Mouse (Mus musculus) heart, adult 11 months (tissue): ENCODE measurements around the gene Spats2l.

Experiments used
- DNase-seq: peaks from one replicate; pipeline ENCODE4 v3.0.0; 2022

Spats2l gene

GRCm38 (mm10) chr1:57774001-57774667, at the start of gene Spats2l:
Gene Spats2l, plus strand, starts transcription at chr1:57774162.
- DNase-seq, result peak; percentile 80

- peak; percentile 30 for DNase-seq
These were observed 48.7 kb upstream of the Spats2l start for GRCm38 (mm10) chr1:57725268-57725667.

DNA sequence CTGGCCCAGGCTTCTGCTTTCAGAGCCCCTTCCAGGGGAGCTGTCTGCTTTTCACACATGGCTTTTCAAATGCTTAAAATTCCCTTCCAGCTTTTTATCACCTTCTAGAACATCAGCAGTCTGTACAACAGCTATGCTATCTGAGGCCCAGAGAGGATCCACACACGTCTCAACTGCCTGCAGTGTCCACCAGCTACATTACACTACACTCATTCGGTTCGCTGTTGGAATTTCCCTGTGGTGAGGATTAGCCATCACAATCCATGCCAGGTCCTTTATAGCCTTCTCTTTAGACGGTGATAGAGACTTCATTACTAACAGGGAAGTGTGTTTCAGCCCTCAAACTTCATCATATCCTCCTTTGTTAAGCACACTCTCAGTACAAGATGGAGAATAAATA, 38.1 kb upstream of the Spats2l start:
- DNase-seq, result peak; percentile 70

DNA sequence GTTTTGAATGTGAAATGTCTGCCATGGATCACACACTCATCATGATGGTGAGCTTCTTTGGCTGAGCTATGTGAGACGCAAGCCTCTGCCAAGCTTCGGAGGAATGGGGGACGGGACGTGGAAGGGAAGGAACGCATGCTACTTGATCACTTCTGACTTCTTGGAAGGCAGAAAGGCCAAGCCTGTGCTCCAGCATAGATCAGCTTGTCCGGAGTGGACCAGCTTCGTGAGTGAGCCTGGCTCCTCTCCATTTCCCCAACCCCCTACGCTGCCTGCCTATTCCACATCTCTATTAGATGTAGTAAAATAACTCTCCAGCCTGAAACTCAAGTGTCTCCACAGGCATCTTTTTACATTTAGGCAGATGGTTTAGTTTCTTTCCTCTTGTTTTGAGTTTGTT, 32.2 kb upstream of the Spats2l start:
- peak; percentile 65 for DNase-seq

GRCm38 (mm10) chr1:57742266-57742665, 31.7 kb upstream of the Spats2l start:
- peak; percentile 52 for DNase-seq

DNA sequence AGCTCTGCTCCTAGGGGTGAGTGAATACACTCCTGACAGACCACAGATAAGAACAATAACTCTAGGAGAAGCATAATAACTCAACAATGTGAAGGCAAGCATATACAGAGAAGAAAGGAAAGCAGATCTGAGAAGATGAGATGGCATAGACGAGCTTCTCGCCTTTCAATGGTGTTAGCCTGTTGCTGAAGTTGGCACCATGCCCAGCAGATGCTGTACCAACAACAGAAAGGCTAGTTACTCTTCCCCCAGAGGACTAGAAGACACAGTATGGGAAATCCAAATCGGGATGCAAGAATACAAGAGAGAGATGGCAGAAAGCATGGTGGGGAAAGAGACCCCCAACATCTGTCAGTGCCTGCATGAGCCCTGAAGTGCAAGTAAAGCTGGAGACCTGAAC, 22.2 kb upstream of the Spats2l start:
- peak; percentile 27 for DNase-seq

GRCm38 (mm10) chr1:57766396-57766795, 7.6 kb upstream of the Spats2l start:
- no peak for DNase-seq

- DNase-seq, result peak; percentile 6
These were observed 636 bp upstream of the Spats2l start for GRCm38 (mm10) chr1:57773326-57773725.

DNA sequence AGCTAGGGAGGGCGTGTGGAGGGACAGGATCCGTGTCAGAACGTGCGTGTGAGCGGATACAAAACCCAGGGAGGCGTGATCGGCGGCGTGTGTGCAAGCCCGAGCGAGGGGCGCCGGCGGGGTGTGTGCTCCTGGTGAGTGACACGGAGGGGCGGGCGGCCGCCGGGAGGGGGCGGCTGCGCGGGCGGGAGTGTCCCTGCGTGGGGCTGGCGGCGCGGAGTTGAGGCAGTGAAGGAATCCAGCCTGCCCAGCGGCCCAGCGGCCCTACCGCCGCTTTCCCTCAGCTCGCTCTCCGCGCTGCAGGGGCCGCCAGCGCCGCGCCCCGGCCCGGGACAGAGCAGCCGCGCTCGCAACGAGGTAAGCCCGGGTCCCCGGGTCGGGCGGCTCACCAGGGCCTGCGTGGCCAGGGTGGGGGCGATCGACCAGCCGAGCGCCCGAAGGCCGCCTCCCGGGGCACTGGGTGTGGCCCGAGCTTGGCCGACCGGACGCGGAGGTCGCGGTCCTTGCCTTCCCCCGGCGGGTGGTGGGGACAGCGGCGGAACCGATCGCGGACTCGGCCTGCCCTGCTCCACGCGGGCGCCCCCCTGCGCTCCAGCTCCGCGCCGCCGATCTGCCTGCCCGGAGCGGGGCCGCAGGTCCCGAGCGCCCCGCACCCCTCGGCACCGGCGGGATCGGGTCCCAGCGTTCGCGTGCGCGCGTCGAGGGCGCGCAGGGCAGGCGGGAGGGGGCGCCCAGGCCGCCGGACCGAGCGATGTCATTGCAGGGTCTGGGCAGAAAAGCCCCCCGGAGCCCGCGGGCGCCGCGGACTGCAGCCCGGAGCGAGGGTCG, 920 bp downstream of the Spats2l start:
- peak; percentile 97 for DNase-seq

GRCm38 (mm10) chr1:57775496-57775790, 1.5 kb downstream of the Spats2l start:
- DNase-seq, result no peak

DNA sequence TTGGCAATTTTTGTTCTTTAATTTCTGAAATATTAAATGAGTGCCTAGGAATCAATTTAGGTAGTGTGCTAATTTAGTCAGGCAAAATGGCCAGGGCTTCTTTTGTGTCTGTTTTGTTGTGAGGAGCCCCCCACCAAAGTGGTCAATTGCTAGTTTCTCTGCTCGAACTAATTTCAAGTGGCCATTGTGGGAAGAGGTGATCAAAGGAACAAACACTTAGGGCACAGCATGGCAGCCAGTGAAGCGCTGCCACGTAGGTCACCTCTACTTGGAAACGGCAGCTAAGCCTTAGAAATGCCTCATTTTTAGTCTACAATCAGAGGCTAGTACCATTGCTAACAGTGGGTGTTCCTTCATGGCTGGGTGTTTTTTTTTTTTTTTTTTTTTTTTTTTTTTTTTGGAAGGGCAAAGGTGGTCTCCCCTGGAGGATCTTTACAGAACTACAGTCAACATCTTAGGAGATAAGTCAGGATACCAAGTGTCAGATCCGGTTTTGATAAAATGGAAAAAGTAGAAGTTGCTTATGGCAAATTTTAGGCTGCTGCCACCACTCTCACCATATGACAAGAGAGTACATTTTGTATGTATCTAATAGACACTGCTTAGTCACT, 2.8 kb downstream of the Spats2l start:
- peak; percentile 41 for DNase-seq

- DNase-seq, result peak; percentile 63
These were observed 10.3 kb downstream of the Spats2l start for GRCm38 (mm10) chr1:57784300-57784699.

DNA sequence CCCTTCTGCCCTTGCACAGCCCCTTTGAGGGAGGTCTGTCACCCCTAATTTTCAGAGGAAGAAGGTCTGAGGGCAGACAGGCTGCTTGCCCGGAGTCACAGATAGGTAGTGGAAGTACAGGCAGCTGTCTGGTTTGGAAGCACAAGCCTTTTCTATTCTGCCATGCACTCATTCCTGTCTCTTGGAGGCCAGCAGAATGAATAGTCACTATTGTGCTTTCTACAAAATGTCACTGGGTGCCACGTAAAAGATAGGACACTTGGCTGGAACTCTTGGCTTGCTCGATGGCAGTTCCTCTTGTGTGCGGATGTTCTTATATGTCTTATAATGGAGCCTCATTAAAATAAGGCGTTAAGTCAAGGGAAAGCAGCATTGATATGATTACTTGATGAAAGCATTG, 15.9 kb downstream of the Spats2l start:
- DNase-seq, result no peak

GRCm38 (mm10) chr1:57792212-57792611, 18.2 kb downstream of the Spats2l start:
- DNase-seq, result no peak

DNA sequence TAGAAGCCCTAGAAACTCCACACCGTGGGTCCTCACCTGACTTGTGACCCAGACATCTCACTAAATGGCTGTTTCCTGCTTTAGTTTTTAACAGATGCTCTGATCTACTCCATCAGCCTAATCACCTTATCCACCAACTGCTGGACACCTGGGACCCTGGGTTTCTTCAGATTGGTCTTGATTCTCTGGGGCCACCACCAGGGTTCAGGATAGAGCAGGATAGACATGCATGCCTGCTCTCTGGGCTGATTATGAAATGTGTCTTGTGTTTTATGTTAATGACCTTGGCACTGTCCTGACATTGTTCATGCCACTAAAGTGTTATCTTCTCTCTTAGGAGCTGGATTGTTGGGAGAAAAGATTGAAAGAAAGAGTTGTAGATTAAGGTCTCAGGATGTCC, 21.9 kb downstream of the Spats2l start:
- DNase-seq, result no peak

- DNase-seq, result no peak
These were observed 25.4 kb downstream of the Spats2l start for GRCm38 (mm10) chr1:57799398-57799797.

DNA sequence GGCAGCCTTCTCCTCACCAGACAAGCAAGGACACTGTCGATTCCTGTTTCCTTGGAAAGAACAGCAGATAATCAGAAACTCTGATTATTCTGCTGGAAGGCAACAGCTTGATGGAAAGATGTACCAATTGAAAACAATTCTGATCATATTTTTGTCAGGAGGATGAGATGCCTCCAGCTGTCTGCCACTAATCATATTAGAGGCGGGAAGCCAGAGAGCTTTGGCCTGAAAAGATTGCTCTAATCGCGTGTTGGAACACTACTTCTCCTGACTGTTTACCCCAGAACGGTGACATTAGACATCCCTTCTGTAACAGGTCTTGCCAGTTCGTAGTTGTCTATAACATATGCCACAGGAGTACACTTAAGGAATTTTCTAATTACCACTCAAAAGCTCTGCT, 26.9 kb downstream of the Spats2l start:
- DNase-seq, result no peak

DNA sequence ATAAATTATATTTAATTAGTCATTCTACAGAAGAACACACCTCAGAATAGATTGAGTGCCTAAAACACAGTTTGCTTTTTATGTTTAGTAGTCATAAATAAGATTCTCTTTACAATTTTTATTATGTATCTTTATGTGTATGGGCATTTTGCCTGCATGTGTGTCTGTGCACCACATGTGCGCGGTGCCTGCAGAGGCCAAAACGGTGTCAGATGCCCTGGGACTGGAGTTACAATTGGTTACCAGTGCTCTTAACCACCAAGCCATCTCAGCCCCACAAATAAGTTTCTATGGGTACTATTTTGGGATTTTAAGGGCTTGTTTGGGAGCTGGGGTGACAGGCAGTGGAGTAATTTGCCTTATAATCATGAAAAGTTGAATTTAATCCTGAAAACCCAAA, 32.2 kb downstream of the Spats2l start:
- DNase-seq, result no peak

DNA sequence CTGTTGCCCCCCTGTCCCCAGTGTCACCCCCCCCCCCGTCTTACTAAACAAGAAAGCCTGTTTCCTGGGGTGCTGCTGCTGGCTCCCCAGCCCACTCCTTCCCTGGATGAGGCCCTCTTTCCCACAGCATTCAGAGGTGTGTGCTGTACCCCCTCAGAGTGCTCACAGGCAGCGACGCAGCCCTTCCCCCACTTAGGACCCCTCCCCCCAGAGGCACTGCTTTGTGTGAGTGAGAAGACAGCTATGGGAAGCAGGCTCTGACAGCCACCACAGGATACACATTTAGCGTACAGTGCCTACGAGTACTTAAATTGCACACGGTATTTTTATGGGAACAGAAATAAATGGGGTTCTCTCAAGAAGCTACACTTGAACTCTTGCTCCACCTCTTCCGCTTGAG, 33.9 kb downstream of the Spats2l start:
- peak; percentile 71 for DNase-seq

DNA sequence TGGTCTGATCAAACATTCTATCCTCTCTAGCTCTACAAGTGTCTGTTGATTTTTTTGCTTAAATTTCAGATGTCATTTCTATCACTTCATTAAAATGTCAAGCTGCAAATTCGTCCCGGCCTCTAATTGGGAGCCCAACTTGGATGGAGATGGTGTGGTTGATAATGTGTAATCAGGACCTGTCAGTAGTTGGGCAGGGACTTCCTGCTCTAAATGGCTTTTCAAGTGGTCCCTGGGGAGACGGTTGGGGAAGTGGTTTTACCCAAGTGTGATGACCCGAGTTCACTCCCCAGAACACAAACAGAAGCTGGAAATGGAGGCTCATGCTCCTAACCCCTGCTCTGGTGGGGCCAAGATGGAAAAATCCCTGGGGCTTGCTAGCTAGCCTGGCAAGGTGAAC, 36.3 kb downstream of the Spats2l start:
- DNase-seq, result no peak

DNA sequence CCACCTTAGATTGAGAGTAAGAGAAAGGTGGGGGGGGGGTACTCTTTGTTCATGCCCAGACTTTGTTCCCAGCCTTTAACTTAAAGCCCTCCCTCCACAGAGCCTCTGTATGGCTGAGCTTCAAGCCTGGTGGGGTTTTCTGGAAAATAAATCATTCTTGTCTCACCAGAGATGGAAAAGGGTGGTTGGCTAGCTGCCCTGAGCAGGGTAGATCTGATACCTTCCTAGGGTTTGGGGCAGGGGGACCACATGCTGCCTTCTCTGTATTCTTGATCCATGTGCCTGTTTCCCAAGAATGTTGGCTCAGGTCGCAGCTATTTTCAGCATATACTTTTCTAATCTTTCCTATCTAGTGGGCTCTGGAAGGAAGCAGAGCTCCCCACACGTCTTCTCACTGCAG, 43.1 kb downstream of the Spats2l start:
- DNase-seq, result peak; percentile 70

DNA sequence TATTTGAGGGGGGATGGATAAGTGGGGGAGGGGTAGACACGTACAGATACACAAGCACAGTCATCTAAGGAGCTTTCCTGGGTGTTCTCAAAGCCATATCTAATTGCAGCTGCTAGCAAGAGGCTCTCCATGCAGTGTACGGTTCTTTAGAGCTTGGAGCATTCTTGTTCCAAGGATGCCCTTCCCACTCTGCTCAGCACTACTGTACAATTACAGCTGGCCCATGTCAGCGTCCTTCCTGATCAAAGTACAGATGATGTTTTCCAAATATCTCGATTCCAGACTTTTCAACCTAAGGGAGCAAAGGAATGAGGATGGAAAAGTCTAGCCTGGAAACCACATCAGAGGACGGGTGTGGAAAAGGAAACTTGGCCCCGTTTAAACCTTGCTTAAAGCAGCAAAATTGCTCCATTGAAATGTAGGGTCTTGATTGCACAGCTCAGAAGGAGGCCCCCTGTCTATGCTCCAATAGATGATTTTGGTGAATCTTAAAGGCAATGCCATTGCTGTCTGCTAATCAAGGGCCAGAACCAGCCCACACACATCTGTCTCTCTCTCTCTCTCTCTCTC, 46.6 kb downstream of the Spats2l start:
- peak; percentile 81 for DNase-seq

- peak; percentile 86 for DNase-seq
These were observed 51.2 kb downstream of the Spats2l start for GRCm38 (mm10) chr1:57824966-57825759.
